ENCODE assay signal across 11 mouse cellular contexts in genomic region chr17:26844909-26845148, GRCm38 (mm10). TPM values are rescaled to one million over a fixed set of nuclear protein-coding genes. Genes with fewer than 3 reads are reported as not detected.
A peak's percentile ranks its signal among the peaks of the same experiment; 100 is the strongest.
DNase-seq lines count a peak whose midpoint lies in the region; ATAC-seq and TF ChIP-seq lines count a peak whose summit lies in the region.
"Had no signal": no experiment of that assay in that cellular context is flagged by ENCODE, and none has a peak within 500 bp of the region (broad histone marks: within the 10 kb centered on the region; RNA-seq: fewer than 3 reads in every experiment).

Nkx2-5 (minus strand) TSS chr17:26845009.

- WGBS in kidney, embryonic 14.5 days, result 0% methylated on average over 5 of the region's 5 CpGs
- 1% methylated on average over 4 of the region's 5 CpGs for WGBS in kidney, adult 2 months
- WGBS in spleen, adult 2 months, result 9% methylated on average over 5 of the region's 5 CpGs
- WGBS in heart, embryonic 14.5 days, result 2% methylated on average over 4 of the region's 5 CpGs
- 0% methylated on average over 4 of the region's 5 CpGs for WGBS in stomach, embryonic 15.5 days

- H3K36me3 ChIP-seq in kidney, embryonic 14.5 days (ENCODE audit: control insufficient read depth, insufficient read depth, low read length), result no peaks in the 10 kb centered on the region
- H3K36me3 ChIP-seq in kidney, adult 2 months (ENCODE audit: control insufficient read depth, insufficient read depth, low read length), result no peaks in the 10 kb centered on the region
- H3K36me3 ChIP-seq in spleen, adult 2 months (ENCODE audit: control insufficient read depth, insufficient read depth, low read length), result no peaks in the 10 kb centered on the region
- H3K36me3 ChIP-seq in heart, embryonic 14.5 days (ENCODE audit: control insufficient read depth, insufficient read depth, low read length), result no peaks in the 10 kb centered on the region
- H3K36me3 ChIP-seq in stomach, embryonic 15.5 days, result no peaks in the 10 kb centered on the region
- H3K36me3 ChIP-seq: hindbrain, embryonic 15.5 days had no signal

- H3K27me3 ChIP-seq in kidney, embryonic 14.5 days (ENCODE audit: control insufficient read depth, insufficient read depth, low read length), result peaks cover 93% of the 10 kb centered on the region
- peaks cover 20% of the 10 kb centered on the region for H3K27me3 ChIP-seq in kidney, adult 2 months (replicated peaks; ENCODE audit: control insufficient read depth, insufficient read depth, low read length)
- peaks cover 39% of the 10 kb centered on the region for H3K27me3 ChIP-seq in spleen, adult 2 months (ENCODE audit: control insufficient read depth, insufficient read depth, low read length)
- H3K27me3 ChIP-seq in heart, embryonic 14.5 days (ENCODE audit: control insufficient read depth, insufficient read depth, low read length), result peaks cover 32% of the 10 kb centered on the region
- H3K27me3 ChIP-seq in stomach, embryonic 15.5 days (replicated peaks), result peaks cover 88% of the 10 kb centered on the region

- H3K27ac ChIP-seq in kidney, embryonic 14.5 days (ENCODE audit: low read depth, low read length), result no peak within 1 kb of the TSS
- H3K27ac ChIP-seq in kidney, adult 2 months (ENCODE audit: insufficient read depth, low read depth, low read length), result no peak within 1 kb of the TSS
- peak within 1 kb of the TSS; percentile 70 for H3K27ac ChIP-seq in spleen, adult 2 months (ENCODE audit: insufficient read depth, low read length)
- peak within 1 kb of the TSS; percentile 97 for H3K27ac ChIP-seq in heart, embryonic 14.5 days (replicated peaks in 1 of 2; ENCODE audit: control insufficient read depth in 1 of 2, insufficient read depth in 1 of 2, low read depth in 2 of 2, low read length in 2 of 2)
- H3K27ac ChIP-seq in stomach, embryonic 15.5 days, result no peak within 1 kb of the TSS
- H3K27ac ChIP-seq: hindbrain, embryonic 15.5 days had no signal

- H3K9ac ChIP-seq in kidney, embryonic 14.5 days (ENCODE audit: low read depth, low read length), result no peak within 1 kb of the TSS
- H3K9ac ChIP-seq in heart, embryonic 14.5 days (ENCODE audit: low read length), result peak within 1 kb of the TSS; percentile 100
- no peak within 1 kb of the TSS for H3K9ac ChIP-seq in stomach, embryonic 15.5 days
- H3K9ac ChIP-seq: hindbrain, embryonic 15.5 days had no signal

- H3K4me1 ChIP-seq in kidney, embryonic 14.5 days (ENCODE audit: control insufficient read depth, insufficient read depth, low read length), result peaks cover 3% of the 10 kb centered on the region; the same call in 1 of the 2 replicates
- H3K4me1 ChIP-seq in kidney, adult 2 months (ENCODE audit: control insufficient read depth, insufficient read depth, low read length), result no peaks in the 10 kb centered on the region; the same call in 1 of the 2 replicates
- peaks cover 5% of the 10 kb centered on the region for H3K4me1 ChIP-seq in spleen, adult 2 months (ENCODE audit: control insufficient read depth, insufficient read depth, insufficient read length)
- H3K4me1 ChIP-seq in heart, embryonic 14.5 days (ENCODE audit: control insufficient read depth in 2 of 2, insufficient read depth in 2 of 2, low read length in 2 of 2), result peaks cover 0 to 8% of the 10 kb centered on the region in 2 experiments; a peak in 2 of 4 replicates
- peaks cover 14% of the 10 kb centered on the region for H3K4me1 ChIP-seq in stomach, embryonic 15.5 days

- TF ChIP-seq POLR2A in kidney, adult 2 months (IDR thresholded peaks at IDR 0.05; ENCODE audit: low read depth, low read length), result no peak
- TF ChIP-seq POLR2A in spleen, adult 2 months (IDR thresholded peaks at IDR 0.05; ENCODE audit: low read depth, low read length), result no peak

- no peak for TF ChIP-seq CTCF in kidney, adult 2 months (conservative IDR thresholded peaks at IDR 0.05; ENCODE audit: insufficient read depth, insufficient read length, low read depth, low read length)
- TF ChIP-seq CTCF in spleen, adult 2 months (IDR thresholded peaks at IDR 0.05; ENCODE audit: extremely low read depth, insufficient read depth, insufficient read length, insufficient replicate concordance), result no peak

- no peak for ATAC-seq in kidney, embryonic 14.5 days (ENCODE audit: low FRiP score, low TSS enrichment)
- ATAC-seq in heart, embryonic 14.5 days (ENCODE audit: insufficient number of reproducible peaks, insufficient read depth, low FRiP score, low read depth), result no peak
- ATAC-seq in stomach, embryonic 15.5 days (ENCODE audit: insufficient read depth, low FRiP score, low read depth), result no peak

- H3K4me2 ChIP-seq in kidney, embryonic 14.5 days (replicated peaks; ENCODE audit: low read depth, low read length), result no peak within 1 kb of the TSS
- H3K4me2 ChIP-seq in heart, embryonic 14.5 days (ENCODE audit: low read length), result peak within 1 kb of the TSS; percentile 79
- peak within 1 kb of the TSS; percentile 41 for H3K4me2 ChIP-seq in stomach, embryonic 15.5 days
- H3K4me2 ChIP-seq: hindbrain, embryonic 15.5 days had no signal

- no peaks in the 10 kb centered on the region for H3K9me3 ChIP-seq in kidney, embryonic 14.5 days (ENCODE audit: control insufficient read depth, low read length)
- no peaks in the 10 kb centered on the region for H3K9me3 ChIP-seq in heart, embryonic 14.5 days (ENCODE audit: control insufficient read depth, low read length)
- H3K9me3 ChIP-seq in stomach, embryonic 15.5 days, result no peaks in the 10 kb centered on the region
- H3K9me3 ChIP-seq: hindbrain, embryonic 15.5 days had no signal

- H3K4me3 ChIP-seq in kidney, embryonic 14.5 days (ENCODE audit: low read length), result peak within 1 kb of the TSS; percentile 8; the same call in 1 of the 2 replicates
- no peak within 1 kb of the TSS for H3K4me3 ChIP-seq in kidney, adult 2 months (ENCODE audit: insufficient read depth, low read depth, low read length)
- peak within 1 kb of the TSS; percentile 40; the same call in 1 of the 2 replicates for H3K4me3 ChIP-seq in spleen, adult 2 months (ENCODE audit: extremely low read depth, insufficient read depth, insufficient read length)
- H3K4me3 ChIP-seq in heart, embryonic 14.5 days (ENCODE audit: control insufficient read depth in 1 of 2, insufficient read depth in 1 of 2, low read depth in 1 of 2, low read length in 2 of 2), result peak within 1 kb of the TSS; percentile 51 to 81
- H3K4me3 ChIP-seq in stomach, embryonic 15.5 days (replicated peaks), result peak within 1 kb of the TSS; percentile 18; the same call in 1 of the 2 replicates
- H3K4me3 ChIP-seq: hindbrain, embryonic 15.5 days had no signal

- DNase-seq in kidney, adult 2 months, result no peak
- DNase-seq in spleen, adult 2 months (ENCODE audit: low read depth in 1 of 2, low spot score in 2 of 2), result no peak
- no peak for DNase-seq in spleen, adult 12 weeks (ENCODE audit: low spot score)
- DNase-seq in spleen, postnatal 4 days (ENCODE audit: low spot score in 2 of 2), result no peak
- DNase-seq in layer of hippocampus, adult 9-10 months (ENCODE audit: low spot score), result no peak

RNA-seq across cellular contexts. Expression of gene Nkx2-5, which starts in this region (rescaled TPM):
- polyA plus RNA-seq in kidney, embryonic 14.5 days (2014; fragmentation: Nextera tagmentation; extraction: Ambion mirVana), result not detected in 2 replicates
- polyA plus RNA-seq in kidney, adult 2 months (2012; rRNA removed), result 0.05 TPM in 1 of 2 replicates, not detected in the other
- polyA plus RNA-seq in spleen, adult 2 months (2012; rRNA removed), result 19.8 and 34.6 TPM in 2 replicates
- polyA plus RNA-seq in heart, embryonic 14.5 days (2014; fragmentation: Nextera tagmentation; extraction: Ambion mirVana), result 172 and 177 TPM in 2 replicates
- polyA plus RNA-seq in stomach, embryonic 15.5 days (2015; fragmentation: Nextera tagmentation; extraction: Ambion mirVana), result 9.2 and 15.4 TPM in 2 replicates
- polyA plus RNA-seq: cerebellum, adult 2 months; frontal cortex, adult 2 months had no signal

Comparison
In these comparisons a context has a peak if more than half of its experiments do, and no peak if none do; other contexts are left out.
1. H3K27ac ChIP-seq: peak in spleen, adult 2 months (single experiment) and heart, embryonic 14.5 days (2 of 2); none in kidney, embryonic 14.5 days (single experiment), kidney, adult 2 months (single experiment) and stomach, embryonic 15.5 days (single experiment).